Mouse (Mus musculus): ENCODE data around the gene Vat1l. TPM values are rescaled to one million over a fixed set of nuclear protein-coding genes. Genes with fewer than 3 reads are reported as not detected.

Gene Vat1l
- total and polyA plus RNA-seq, 3 experiments: not detected

- no peak for TF ChIP-seq TBP (IDR thresholded peaks at IDR 0.05; ENCODE audit: low read depth, low read length)
- TF ChIP-seq CHD2 (IDR thresholded peaks at IDR 0.05; ENCODE audit: low read length): no peak
- TF ChIP-seq MAX (IDR thresholded peaks at IDR 0.05; ENCODE audit: low read length): no peak
- TF ChIP-seq POLR2AphosphoS2 (IDR thresholded peaks at IDR 0.05; ENCODE audit: low read length): no peak
- TF ChIP-seq E2F4 (IDR thresholded peaks at IDR 0.05; ENCODE audit: borderline replicate concordance, low read depth, low read length): no peak
- no peak for TF ChIP-seq NELFE (IDR thresholded peaks at IDR 0.05; ENCODE audit: low read depth, low read length)
- no peak for TF ChIP-seq CHD1 (IDR thresholded peaks at IDR 0.05; ENCODE audit: low read depth, low read length)
- no peak for TF ChIP-seq RAD21 (IDR thresholded peaks at IDR 0.05; ENCODE audit: low read depth, low read length)
- no peak for TF ChIP-seq POLR2A (IDR thresholded peaks at IDR 0.05; ENCODE audit: control insufficient read depth in 1 of 2, insufficient read depth in 1 of 2, low read depth in 1 of 2, low read length in 2 of 2, poor library complexity in 1 of 2)
- no peak for TF ChIP-seq ZNF384 (IDR thresholded peaks at IDR 0.05; ENCODE audit: low read depth, low read length)
- H3K27me3 ChIP-seq (ENCODE audit: control insufficient read depth in 1 of 2, insufficient read depth in 2 of 2, low read length in 2 of 2): no peaks in the 10 kb centered on the region
- H3K79me2 ChIP-seq (ENCODE audit: control insufficient read depth, insufficient read depth, low read length, poor library complexity): no peaks in the 10 kb centered on the region
- no peaks in the 10 kb centered on the region for H3K4me1 ChIP-seq (ENCODE audit: control insufficient read depth in 1 of 2, insufficient read depth in 2 of 2, low read length in 2 of 2)
- H3K27ac ChIP-seq (ENCODE audit: control insufficient read depth, low read depth, low read length): no peak overlapping the region
- no peak overlapping the region for H3K9ac ChIP-seq (ENCODE audit: control insufficient read depth, low read depth, low read length, poor library complexity, severe bottlenecking)
- no peaks in the 10 kb centered on the region for H3K36me3 ChIP-seq (ENCODE audit: control insufficient read depth in 1 of 2, insufficient read depth in 2 of 2, low read length in 2 of 2)
- no peak for DNase-seq (ENCODE audit: low read depth, low spot score)
- no peak overlapping the region for H3K4me3 ChIP-seq (ENCODE audit: control insufficient read depth in 1 of 2, insufficient read depth in 1 of 2, low read depth in 2 of 2, low read length in 2 of 2)
- no peaks in the 10 kb centered on the region for H3K9me3 ChIP-seq (replicated peaks; ENCODE audit: insufficient read depth, low read length)
These were observed 146.4 kb downstream of the Vat1l start for GRCm38 (mm10) chr8:114351643-114352427.

GRCm38 (mm10) chr8:114360506-114360905 lies 155.1 kb downstream of the Vat1l start:
- Histone ChIP-seq H3K9me3 (replicated peaks; ENCODE audit: insufficient read depth, low read length) (no peaks in the 10 kb centered on the region), H3K27me3 (ENCODE audit: control insufficient read depth in 1 of 2, insufficient read depth in 2 of 2, low read length in 2 of 2) (no peaks in the 10 kb centered on the region)
- TF ChIP-seq TBP (IDR thresholded peaks at IDR 0.05; ENCODE audit: low read depth, low read length) (no peak), ELF1 (IDR thresholded peaks at IDR 0.05; ENCODE audit: low read depth, low read length) (no peak), E2F4 (IDR thresholded peaks at IDR 0.05; ENCODE audit: borderline replicate concordance, low read depth, low read length) (no peak), MYC (IDR thresholded peaks at IDR 0.05; ENCODE audit: low read depth, low read length) (no peak), POLR2A (IDR thresholded peaks at IDR 0.05; ENCODE audit: control insufficient read depth in 1 of 2, insufficient read depth in 1 of 2, low read depth in 1 of 2, low read length in 2 of 2, poor library complexity in 1 of 2) (no peak), SIN3A (IDR thresholded peaks at IDR 0.05; ENCODE audit: low read length) (no peak), ETS1 (IDR thresholded peaks at IDR 0.05; ENCODE audit: low read depth, low read length) (no peak), MYB (IDR thresholded peaks at IDR 0.05; ENCODE audit: low read depth, low read length) (no peak), CTCF (IDR thresholded peaks at IDR 0.05 in 2 of 3, conservative IDR thresholded peaks at IDR 0.05 in 1 of 3; ENCODE audit: control insufficient read depth in 1 of 3, insufficient read depth in 1 of 3, low read depth in 2 of 3, low read length in 3 of 3, poor library complexity in 1 of 3, severe bottlenecking in 1 of 3) (no peak), BHLHE40 (IDR thresholded peaks at IDR 0.05; ENCODE audit: borderline replicate concordance, low read depth, low read length) (no peak), SMC3 (IDR thresholded peaks at IDR 0.05; ENCODE audit: low read depth, low read length) (no peak), ZKSCAN1 (IDR thresholded peaks at IDR 0.05; ENCODE audit: low read depth, low read length) (no peak), GATA1 (IDR thresholded peaks at IDR 0.05; ENCODE audit: low read depth, low read length) (no peak), MAZ (IDR thresholded peaks at IDR 0.05; ENCODE audit: low read depth, low read length) (no peak), MAFK (IDR thresholded peaks at IDR 0.05; ENCODE audit: borderline replicate concordance, low read depth, low read length) (no peak), MEF2A (IDR thresholded peaks at IDR 0.05; ENCODE audit: extremely low read depth, insufficient replicate concordance, low read depth, low read length, poor library complexity, severe bottlenecking) (no peak), NRF1 (IDR thresholded peaks at IDR 0.05; ENCODE audit: insufficient read depth, low read depth, low read length, poor library complexity, severe bottlenecking) (no peak), RAD21 (IDR thresholded peaks at IDR 0.05; ENCODE audit: low read depth, low read length) (no peak), ZNF384 (IDR thresholded peaks at IDR 0.05; ENCODE audit: low read depth, low read length) (no peak)

More at GRCm38 (mm10) chr8:114360506-114360905, 155.1 kb downstream of the Vat1l start:
- Histone ChIP-seq H3K4me3 (ENCODE audit: control insufficient read depth in 1 of 2, insufficient read depth in 1 of 2, low read depth in 2 of 2, low read length in 2 of 2) (no peak overlapping the region), H3K79me2 (ENCODE audit: control insufficient read depth, insufficient read depth, low read length, poor library complexity) (no peaks in the 10 kb centered on the region), H3K36me3 (ENCODE audit: control insufficient read depth in 1 of 2, insufficient read depth in 2 of 2, low read length in 2 of 2) (no peaks in the 10 kb centered on the region), H3K4me1 (ENCODE audit: control insufficient read depth in 1 of 2, insufficient read depth in 2 of 2, low read length in 2 of 2) (no peaks in the 10 kb centered on the region), H3K9ac (ENCODE audit: control insufficient read depth, low read depth, low read length, poor library complexity, severe bottlenecking) (no peak overlapping the region), H3K27ac (ENCODE audit: control insufficient read depth, low read depth, low read length) (no peak overlapping the region)
- DNase-seq (ENCODE audit: low read depth, low spot score): no peak
